Mouse (Mus musculus) liver, adult 2 months (tissue): ENCODE measurements around the gene Mycl.

Source experiments
- CTCF ChIP-seq: fragments of 200-500 bp; IDR thresholded peaks from 2 replicates; pipeline ENCODE4 v1.5.1; 2011; ENCODE audit warnings: low read depth, low read length, control low read depth
- POLR2A ChIP-seq: fragments of 200-500 bp; IDR thresholded peaks from 2 replicates; pipeline ENCODE4 v1.6.1; 2011; ENCODE audit warnings: low read length, control low read depth; ENCODE audit not compliant: insufficient read depth; ENCODE audit errors: extremely low read depth

- no peak for TF ChIP-seq POLR2A
- TF ChIP-seq CTCF, result no peak
Measured at GRCm38 (mm10) chr4:123046300-123046699, 50.8 kb downstream of the Mycl start.
